In genomic region chr4:117982706-117983105, GRCm38 (mm10) we compare ENCODE assay signal across 10 mouse cellular contexts. TPM values are rescaled to one million over a fixed set of nuclear protein-coding genes. Genes with fewer than 3 reads are reported as not detected.
DNase-seq lines count a peak whose midpoint lies in the region; ATAC-seq and TF ChIP-seq lines count a peak whose summit lies in the region.
"Had no signal": no experiment of that assay in that cellular context is flagged by ENCODE, and none has a peak within 500 bp of the region (broad histone marks: within the 10 kb centered on the region; RNA-seq: fewer than 3 reads in every experiment).

No protein-coding gene starts in this region.

- no peak overlapping the region for H3K9ac ChIP-seq in liver, postnatal 0 days (replicated peaks)
- H3K9ac ChIP-seq: embryonic facial prominence, embryonic 15.5 days; lung, embryonic 15.5 days had no signal

- ATAC-seq in megakaryocyte progenitor cell, adult 5-6 weeks (replicated peaks; ENCODE audit: poor library complexity) = 0 out of 2 replicates have a peak, but pooled peaks have one; percentile 15
- ATAC-seq in liver, postnatal 0 days = no peak

- H3K9me3 ChIP-seq in liver, postnatal 0 days (ENCODE audit: low read length) = no peaks in the 10 kb centered on the region
- H3K9me3 ChIP-seq: embryonic facial prominence, embryonic 15.5 days; lung, embryonic 15.5 days had no signal

- no peak for TF ChIP-seq CTCF in layer of hippocampus, adult 2 months (conservative IDR thresholded peaks at IDR 0.05)
- TF ChIP-seq CTCF in liver, postnatal 0 days (IDR thresholded peaks at IDR 0.05; ENCODE audit: low read depth) = no peak

- WGBS in liver, postnatal 0 days (ENCODE audit: insufficient replicate concordance) = 47% methylated on average over 7 of the region's 7 CpGs

- no peaks in the 10 kb centered on the region for H3K4me1 ChIP-seq in liver, postnatal 0 days (ENCODE audit: insufficient read depth)

- peak overlapping the region; percentile 24; the same call in 1 of the 2 replicates for H3K27ac ChIP-seq in layer of hippocampus, adult 2 months
- H3K27ac ChIP-seq in liver, postnatal 0 days (ENCODE audit: low read depth) = no peak overlapping the region
- H3K27ac ChIP-seq: embryonic facial prominence, embryonic 15.5 days; lung, embryonic 15.5 days had no signal

- H3K36me3 ChIP-seq in liver, postnatal 0 days (replicated peaks; ENCODE audit: insufficient read depth, low read length) = no peaks in the 10 kb centered on the region
- H3K36me3 ChIP-seq: embryonic facial prominence, embryonic 15.5 days; lung, embryonic 15.5 days had no signal

- H3K4me2 ChIP-seq in liver, postnatal 0 days (ENCODE audit: low read depth, low read length) = no peak overlapping the region
- H3K4me2 ChIP-seq: embryonic facial prominence, embryonic 15.5 days; lung, embryonic 15.5 days had no signal

- intact Hi-C loops in left cerebral cortex, postnatal 4 days (cut with DNase I) = no loop called here

- no peaks in the 10 kb centered on the region for H3K27me3 ChIP-seq in liver, postnatal 0 days (ENCODE audit: insufficient read depth, low read length)
- H3K27me3 ChIP-seq: embryonic facial prominence, embryonic 15.5 days; lung, embryonic 15.5 days had no signal

- no peak for TF ChIP-seq EP300 in liver, postnatal 0 days (IDR thresholded peaks at IDR 0.05; ENCODE audit: low read depth)

- H3K4me3 ChIP-seq in layer of hippocampus, adult 2 months = no peak overlapping the region
- H3K4me3 ChIP-seq in liver, postnatal 0 days (ENCODE audit: low read depth, low read length) = no peak overlapping the region
- H3K4me3 ChIP-seq: embryonic facial prominence, embryonic 15.5 days; lung, embryonic 15.5 days had no signal

- DNase-seq in left cerebral cortex, adult 11 months (ENCODE audit: low spot score) = peak; percentile 51
- DNase-seq in left cerebral cortex, postnatal 4 days = no peak
- peak; percentile 26 to 43 for DNase-seq in frontal cortex, postnatal 10 days (ENCODE audit: low spot score in 2 of 2)
- peak; percentile 74 to 88 for DNase-seq in layer of hippocampus, adult 2 months (ENCODE audit: low spot score in 2 of 2)
- no peak for DNase-seq in kidney, adult 8-10 months
- DNase-seq in cerebellum, postnatal 4 days (ENCODE audit: low spot score in 2 of 2) = no peak
- no peak for DNase-seq in liver, postnatal 0 days

RNA-seq across cellular contexts. Expression of gene Artn, which starts 53.1 kb away (rescaled TPM):
- total RNA-seq in left cerebral cortex, postnatal 4 days (2021) = 1 to 10 TPM; 2.5 to 3.3 TPM
- total RNA-seq in layer of hippocampus, adult 2 months (2021) = 1 to 10 TPM; 1.8 to 1.9 TPM
- not detected in 2 replicates for total RNA-seq in megakaryocyte progenitor cell, adult 5-6 weeks (2015)
- total RNA-seq in megakaryocyte progenitor cell, adult 5-6 weeks (2017) = not detected in 2 replicates
- polyA plus RNA-seq in liver, postnatal 0 days (2015; fragmentation: Nextera tagmentation; extraction: Ambion mirVana) = 0.88 TPM in 2 replicates

Comparison
In these comparisons a context has a peak if more than half of its experiments do, and no peak if none do; other contexts are left out.
1. DNase-seq: peak in left cerebral cortex, adult 11 months (single experiment), frontal cortex, postnatal 10 days (2 of 2) and layer of hippocampus, adult 2 months (2 of 2); none in left cerebral cortex, postnatal 4 days (single experiment), kidney, adult 8-10 months (0 of 2), cerebellum, postnatal 4 days (0 of 2) and liver, postnatal 0 days (single experiment).